Mouse (Mus musculus): Measurements from ENCODE around the gene Mylk3. TPM values are rescaled to one million over a fixed set of nuclear protein-coding genes. Genes with fewer than 3 reads are reported as not detected.

Gene Mylk3
- polyA plus RNA-seq, 1 experiment from 2014 or later = 2.6 TPM

DNA sequence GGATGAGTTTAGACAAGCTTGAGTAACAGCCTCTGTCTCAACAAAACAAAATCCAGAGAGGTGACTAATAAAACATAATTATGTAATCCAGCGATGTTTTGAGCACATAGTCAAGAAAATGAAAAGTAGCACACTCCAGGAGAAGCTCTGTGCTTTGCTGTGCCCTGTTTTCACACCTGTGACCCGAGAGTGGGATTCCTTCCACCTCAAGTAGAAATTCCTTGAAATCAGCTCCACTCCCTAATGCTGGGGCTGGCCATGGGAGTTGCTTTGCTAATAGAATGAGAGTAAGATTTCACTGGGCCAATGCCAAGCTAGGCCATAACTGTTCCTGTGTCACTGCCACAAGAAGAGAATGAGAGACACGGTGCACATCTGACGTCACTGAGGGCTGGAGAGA, 48.5 kb downstream of the Mylk3 start:
- Histone ChIP-seq H3K4me1 (peaks cover 11% of the 10 kb centered on the region), H3K4me3 (no peak overlapping the region), H3K27ac (replicated peaks) (no peak overlapping the region), H3K36me3 (replicated peaks) (no peaks in the 10 kb centered on the region), H3K9me3 (no peaks in the 10 kb centered on the region), H3K27me3 (replicated peaks; ENCODE audit: low read depth, poor library complexity, severe bottlenecking) (no peaks in the 10 kb centered on the region)
- WGBS = 87% methylated on average over 4 of the region's 4 CpGs
- no peak for DNase-seq (ENCODE audit: low spot score)

DNA sequence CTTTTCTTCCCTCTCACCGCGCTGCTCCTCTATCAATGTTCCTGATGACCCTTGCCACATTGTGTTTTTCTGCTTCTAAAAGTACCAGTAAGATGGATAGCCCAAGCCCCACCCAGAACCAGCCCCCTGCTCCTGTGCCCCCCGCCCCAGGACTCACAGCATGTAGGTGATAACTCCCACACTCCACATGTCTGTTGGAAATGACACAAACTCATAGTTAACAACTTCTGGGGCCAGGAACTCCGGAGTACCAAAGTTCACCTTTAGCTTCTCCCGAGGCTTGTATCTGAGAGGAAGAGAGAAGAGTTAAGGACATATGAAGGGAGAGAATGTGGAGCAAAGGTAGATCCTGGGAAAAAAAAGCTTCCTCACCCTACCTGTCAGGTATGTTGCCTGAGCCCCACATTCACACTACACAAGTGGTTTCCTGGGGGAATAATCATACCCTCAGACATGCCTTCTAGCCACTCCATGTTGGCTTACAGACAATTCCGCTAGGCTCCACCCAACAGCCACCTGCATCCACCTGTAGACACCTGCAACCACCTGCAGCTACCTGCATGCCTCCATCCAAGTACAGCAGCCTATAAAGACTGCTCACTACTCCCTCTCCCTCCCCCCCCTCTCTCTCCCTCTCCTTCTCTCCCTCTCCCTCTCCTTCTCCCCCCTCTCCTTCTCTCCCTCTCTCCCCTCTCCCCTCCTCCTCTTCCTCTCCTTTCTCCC, 49.8 kb downstream of the Mylk3 start:
- H3K4me1 ChIP-seq = peaks cover 11% of the 10 kb centered on the region
- no peaks in the 10 kb centered on the region for H3K9me3 ChIP-seq
- no peak overlapping the region for H3K27ac ChIP-seq (replicated peaks)
- no peaks in the 10 kb centered on the region for H3K27me3 ChIP-seq (replicated peaks; ENCODE audit: low read depth, poor library complexity, severe bottlenecking)
- no peak overlapping the region for H3K4me3 ChIP-seq
- 76% methylated on average over 6 of the region's 6 CpGs for WGBS
- DNase-seq (ENCODE audit: low spot score) = no peak
- no peaks in the 10 kb centered on the region for H3K36me3 ChIP-seq (replicated peaks)

DNA sequence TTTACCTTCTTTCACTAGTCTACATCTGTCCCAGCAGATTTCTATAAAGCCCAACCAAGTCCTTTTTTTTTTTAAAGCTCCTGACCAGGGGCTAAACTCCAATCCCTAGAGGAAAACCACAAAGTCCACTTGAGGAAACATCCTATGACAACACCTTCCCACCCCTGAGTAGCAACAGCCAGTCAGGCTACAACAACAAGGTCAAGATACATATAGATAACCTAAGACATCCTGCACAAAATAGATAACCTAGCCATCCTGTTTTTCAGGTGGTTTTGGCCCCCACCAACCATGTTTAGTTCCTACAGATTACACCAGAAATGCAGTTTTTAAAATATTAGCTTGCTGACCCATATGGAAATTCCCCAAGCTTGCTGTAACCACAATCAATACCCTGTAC, 51.0 kb downstream of the Mylk3 start:
- Histone ChIP-seq H3K27ac (replicated peaks) (no peak overlapping the region), H3K4me1 (peaks cover 8% of the 10 kb centered on the region), H3K27me3 (replicated peaks; ENCODE audit: low read depth, poor library complexity, severe bottlenecking) (no peaks in the 10 kb centered on the region), H3K4me3 (no peak overlapping the region), H3K9me3 (no peaks in the 10 kb centered on the region), H3K36me3 (replicated peaks) (no peaks in the 10 kb centered on the region)
- DNase-seq (ENCODE audit: low spot score) = no peak

- DNase-seq (ENCODE audit: low spot score) = no peak
- no peaks in the 10 kb centered on the region for H3K27me3 ChIP-seq (replicated peaks; ENCODE audit: low read depth, poor library complexity, severe bottlenecking)
- no peaks in the 10 kb centered on the region for H3K4me1 ChIP-seq
- H3K4me3 ChIP-seq = no peak overlapping the region
- 74% methylated on average over 1 of the region's 1 CpGs for WGBS
- no peaks in the 10 kb centered on the region for H3K36me3 ChIP-seq (replicated peaks)
- H3K9me3 ChIP-seq = no peaks in the 10 kb centered on the region
- H3K27ac ChIP-seq (replicated peaks) = no peak overlapping the region
These were observed 56.6 kb downstream of the Mylk3 start for GRCm38 (mm10) chr8:85329506-85329905.

- DNase-seq (ENCODE audit: low spot score) = no peak
- 76% methylated on average over 9 of the region's 9 CpGs for WGBS
These were observed 59.1 kb downstream of the Mylk3 start for GRCm38 (mm10) chr8:85327036-85327435.

GRCm38 (mm10) chr8:85323084-85323483, 63.1 kb downstream of the Mylk3 start:
- Histone ChIP-seq H3K27ac (replicated peaks) (no peak overlapping the region), H3K4me1 (no peaks in the 10 kb centered on the region; the same call in 1 of the 2 replicates), H3K36me3 (replicated peaks) (no peaks in the 10 kb centered on the region), H3K27me3 (replicated peaks; ENCODE audit: low read depth, poor library complexity, severe bottlenecking) (no peaks in the 10 kb centered on the region), H3K9me3 (0 out of 2 replicates have a peak, but pooled peaks cover 4% of the 10 kb centered on the region), H3K4me3 (no peak overlapping the region)
- WGBS = 76% methylated on average over 3 of the region's 3 CpGs
- no peak for DNase-seq (ENCODE audit: low spot score)

More at GRCm38 (mm10) chr8:85327036-85327435, 59.1 kb downstream of the Mylk3 start:
- Histone ChIP-seq H3K27ac (replicated peaks) (no peak overlapping the region), H3K27me3 (replicated peaks; ENCODE audit: low read depth, poor library complexity, severe bottlenecking) (no peaks in the 10 kb centered on the region), H3K4me1 (no peaks in the 10 kb centered on the region; the same call in 1 of the 2 replicates), H3K36me3 (replicated peaks) (no peaks in the 10 kb centered on the region), H3K4me3 (no peak overlapping the region), H3K9me3 (no peaks in the 10 kb centered on the region)

- H3K4me3 ChIP-seq = no peak overlapping the region
- 0 out of 2 replicates have a peak, but pooled peaks cover 5% of the 10 kb centered on the region for H3K9me3 ChIP-seq
- WGBS = 81% methylated on average over 15 of the region's 15 CpGs
- no peak for DNase-seq (ENCODE audit: low spot score)
- no peaks in the 10 kb centered on the region; the same call in 1 of the 2 replicates for H3K4me1 ChIP-seq
- H3K27ac ChIP-seq (replicated peaks) = no peak overlapping the region
- no peaks in the 10 kb centered on the region for H3K36me3 ChIP-seq (replicated peaks)
- H3K27me3 ChIP-seq (replicated peaks; ENCODE audit: low read depth, poor library complexity, severe bottlenecking) = no peaks in the 10 kb centered on the region
These were observed 64.2 kb downstream of the Mylk3 start for GRCm38 (mm10) chr8:85321981-85322380.

- 0 out of 2 replicates have a peak, but pooled peaks cover 5% of the 10 kb centered on the region for H3K9me3 ChIP-seq
- H3K4me3 ChIP-seq = no peak overlapping the region
- no peaks in the 10 kb centered on the region for H3K27me3 ChIP-seq (replicated peaks; ENCODE audit: low read depth, poor library complexity, severe bottlenecking)
- no peak overlapping the region for H3K27ac ChIP-seq (replicated peaks)
- H3K36me3 ChIP-seq (replicated peaks) = no peaks in the 10 kb centered on the region
- 90% methylated on average over 4 of the region's 4 CpGs for WGBS
- no peaks in the 10 kb centered on the region; the same call in 1 of the 2 replicates for H3K4me1 ChIP-seq
- DNase-seq (ENCODE audit: low spot score) = no peak
These were observed 67.6 kb downstream of the Mylk3 start for GRCm38 (mm10) chr8:85318534-85318933.

GRCm38 (mm10) chr8:85313036-85313435, 73.1 kb downstream of the Mylk3 start:
- Histone ChIP-seq H3K36me3 (replicated peaks) (peaks cover 20% of the 10 kb centered on the region), H3K27me3 (replicated peaks; ENCODE audit: low read depth, poor library complexity, severe bottlenecking) (no peaks in the 10 kb centered on the region), H3K27ac (replicated peaks) (no peak overlapping the region), H3K4me3 (no peak overlapping the region), H3K9me3 (0 out of 2 replicates have a peak, but pooled peaks cover under 1% of the 10 kb centered on the region), H3K4me1 (no peaks in the 10 kb centered on the region)
- no peak for DNase-seq (ENCODE audit: low spot score)
- 82% methylated on average over 3 of the region's 3 CpGs for WGBS

- Histone ChIP-seq H3K36me3 (replicated peaks) (peaks cover 33% of the 10 kb centered on the region), H3K9me3 (no peaks in the 10 kb centered on the region), H3K4me3 (no peak overlapping the region), H3K4me1 (no peaks in the 10 kb centered on the region), H3K27me3 (replicated peaks; ENCODE audit: low read depth, poor library complexity, severe bottlenecking) (no peaks in the 10 kb centered on the region), H3K27ac (replicated peaks) (no peak overlapping the region)
- peak; percentile 11 for DNase-seq (ENCODE audit: low spot score)
These were observed 74.4 kb downstream of the Mylk3 start for GRCm38 (mm10) chr8:85311743-85312142.

GRCm38 (mm10) chr8:85308564-85308963, 77.6 kb downstream of the Mylk3 start:
- peaks cover 64% of the 10 kb centered on the region for H3K36me3 ChIP-seq (replicated peaks)
- no peak overlapping the region for H3K27ac ChIP-seq (replicated peaks)
- H3K9me3 ChIP-seq = no peaks in the 10 kb centered on the region
- whole genome bisulfite sequencing = 94% methylated on average over 2 of the region's 2 CpGs
- no peaks in the 10 kb centered on the region for H3K27me3 ChIP-seq (replicated peaks; ENCODE audit: low read depth, poor library complexity, severe bottlenecking)
- no peaks in the 10 kb centered on the region for H3K4me1 ChIP-seq
- H3K4me3 ChIP-seq = no peak overlapping the region
- DNase-seq (ENCODE audit: low spot score) = no peak

- peaks cover 75% of the 10 kb centered on the region for H3K36me3 ChIP-seq (replicated peaks)
- no peak for DNase-seq (ENCODE audit: low spot score)
- no peaks in the 10 kb centered on the region for H3K9me3 ChIP-seq
- H3K4me3 ChIP-seq = no peak overlapping the region
- no peak overlapping the region for H3K27ac ChIP-seq (replicated peaks)
- no peaks in the 10 kb centered on the region for H3K27me3 ChIP-seq (replicated peaks; ENCODE audit: low read depth, poor library complexity, severe bottlenecking)
- peaks cover 23% of the 10 kb centered on the region for H3K4me1 ChIP-seq
- 91% methylated on average over 5 of the region's 5 CpGs for WGBS
These were observed 82.6 kb downstream of the Mylk3 start for GRCm38 (mm10) chr8:85303531-85303930.

DNA sequence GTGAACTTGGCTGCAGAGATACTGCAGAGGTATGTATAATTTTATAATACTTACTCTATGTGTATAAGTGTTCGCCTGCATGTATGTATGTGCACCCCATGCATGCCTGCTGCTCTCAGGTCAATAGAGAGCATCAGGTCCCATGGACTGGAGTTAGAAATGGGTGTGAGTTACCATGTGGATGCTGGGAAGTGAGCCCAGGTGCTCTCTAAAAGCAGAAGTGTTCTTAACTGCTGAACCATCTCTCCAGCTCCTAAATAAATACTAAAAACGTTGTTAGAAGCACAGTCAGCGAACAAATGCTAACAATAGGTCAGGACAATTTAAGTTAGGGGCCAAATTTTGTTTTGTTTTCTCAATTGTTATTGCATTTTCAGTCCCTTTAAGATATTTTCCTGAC, 83.2 kb downstream of the Mylk3 start:
- Histone ChIP-seq H3K4me3 (no peak overlapping the region), H3K9me3 (no peaks in the 10 kb centered on the region), H3K36me3 (replicated peaks) (peaks cover 69% of the 10 kb centered on the region), H3K4me1 (peaks cover 29% of the 10 kb centered on the region), H3K27me3 (replicated peaks; ENCODE audit: low read depth, poor library complexity, severe bottlenecking) (no peaks in the 10 kb centered on the region), H3K27ac (replicated peaks) (no peak overlapping the region)
- DNase-seq (ENCODE audit: low spot score) = no peak
- 90% methylated on average over 3 of the region's 3 CpGs for WGBS
